Mouse (Mus musculus): Measurements from ENCODE around the gene Tle3. TPM values are rescaled to one million over a fixed set of nuclear protein-coding genes. Genes with fewer than 3 reads are reported as not detected.

Gene Tle3
- total RNA-seq, 1 experiment from 2014 or later, result 119 TPM

DNA sequence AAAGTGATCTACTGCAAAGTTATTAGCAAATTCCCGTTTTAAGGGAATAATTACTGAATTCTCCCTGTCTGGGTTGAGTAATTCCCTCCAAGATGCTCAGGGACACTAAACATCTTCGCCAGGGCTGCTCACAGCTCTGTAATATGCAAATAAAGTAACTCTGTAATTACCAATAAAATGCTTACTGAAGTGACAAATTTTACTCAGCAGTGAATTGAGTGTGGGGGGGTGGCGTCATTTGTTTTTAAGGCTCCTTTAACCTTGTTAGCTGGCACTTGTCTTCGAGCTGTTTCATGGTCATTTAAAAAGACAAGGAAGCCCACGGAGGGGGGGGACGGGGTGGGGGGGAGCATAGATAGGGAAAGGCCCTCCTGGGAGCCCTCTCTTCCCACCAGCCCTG lies 23.6 kb upstream of the Tle3 start:
- ATAC-seq (replicated peaks; ENCODE audit: insufficient number of reproducible peaks, low FRiP score, low TSS enrichment, poor library complexity, severe bottlenecking), result no peak

DNA sequence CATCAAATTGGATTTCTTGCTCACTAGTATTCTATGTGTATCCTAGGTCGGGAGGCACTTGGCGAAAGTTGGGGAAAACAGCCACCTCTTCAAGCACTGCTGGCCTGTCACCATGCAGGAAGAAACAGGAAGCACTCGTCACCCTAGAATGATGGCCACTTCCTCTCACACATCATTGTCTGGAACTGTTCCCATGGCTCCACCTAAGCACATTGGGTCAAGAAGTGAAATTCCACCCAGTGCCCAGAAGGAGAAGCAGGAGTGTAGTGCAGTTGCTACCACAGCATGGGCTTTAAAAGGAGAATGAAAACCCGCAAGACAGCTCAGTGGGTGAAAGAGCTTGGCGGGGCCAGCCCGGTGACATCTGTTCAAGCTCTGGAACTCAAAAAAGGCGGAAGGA lies 22.5 kb upstream of the Tle3 start:
- peak; percentile 94 for ATAC-seq (replicated peaks; ENCODE audit: insufficient number of reproducible peaks, low FRiP score, low TSS enrichment, poor library complexity, severe bottlenecking)

DNA sequence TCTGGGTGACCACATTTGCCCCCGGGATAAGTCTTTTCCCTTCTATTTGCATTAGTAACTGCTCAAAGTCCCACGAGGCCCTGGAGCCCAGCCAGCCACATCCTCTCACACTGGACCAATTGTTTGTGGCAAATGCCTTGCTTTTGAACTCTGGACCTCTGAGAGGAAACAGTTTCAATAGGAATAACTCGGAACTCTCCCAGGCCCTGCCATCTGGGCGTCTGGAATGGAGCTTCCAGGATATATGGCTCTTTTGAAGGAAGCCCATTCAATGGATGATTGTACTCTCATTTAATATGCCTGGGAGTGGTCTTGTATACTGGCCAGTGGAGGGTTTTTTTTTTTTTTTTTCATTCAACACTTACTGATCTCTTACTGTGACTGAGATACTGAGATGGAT lies 21.0 kb upstream of the Tle3 start:
- ATAC-seq (replicated peaks; ENCODE audit: insufficient number of reproducible peaks, low FRiP score, low TSS enrichment, poor library complexity, severe bottlenecking), result no peak

DNA sequence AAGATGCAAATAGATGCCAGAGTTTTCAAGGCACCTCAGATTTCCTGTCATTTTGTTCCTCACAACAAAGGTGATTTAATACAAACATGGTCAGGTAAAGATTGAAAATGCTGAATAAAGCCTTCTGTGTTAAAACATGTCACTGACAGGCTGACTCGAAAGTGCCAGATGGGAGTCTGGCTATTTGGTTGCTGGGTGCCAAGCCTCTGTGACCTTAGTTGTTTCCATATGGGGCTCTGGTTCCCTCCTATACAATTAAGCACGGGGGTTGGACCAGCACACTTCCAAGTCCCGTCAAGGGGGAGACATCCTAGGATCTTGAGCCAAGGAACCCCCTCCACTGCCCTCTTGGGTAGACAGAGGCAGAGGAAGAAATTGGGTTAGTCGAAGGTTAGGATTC lies 13.2 kb upstream of the Tle3 start:
- ATAC-seq (replicated peaks; ENCODE audit: insufficient number of reproducible peaks, low FRiP score, low TSS enrichment, poor library complexity, severe bottlenecking), result no peak

DNA sequence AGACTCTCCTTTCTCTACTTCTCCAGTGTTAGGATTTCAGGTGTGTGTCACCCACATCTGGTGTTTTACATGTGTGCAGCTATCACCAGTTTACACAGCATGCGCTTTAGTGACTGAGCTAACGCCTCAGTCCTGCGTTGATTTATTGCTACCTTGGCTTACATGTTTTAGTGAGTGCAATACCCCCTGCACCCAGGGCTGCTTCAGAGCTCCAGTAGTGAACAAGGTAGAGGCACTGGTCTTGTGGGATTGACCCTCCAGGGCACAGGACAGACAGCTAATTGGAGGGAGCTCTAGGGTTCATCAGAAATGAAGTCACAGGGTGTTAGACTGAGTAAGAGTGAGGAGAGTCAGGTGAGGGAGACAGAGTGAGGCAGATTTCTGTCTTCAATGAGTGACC lies 12.4 kb upstream of the Tle3 start:
- no peak for ATAC-seq (replicated peaks; ENCODE audit: insufficient number of reproducible peaks, low FRiP score, low TSS enrichment, poor library complexity, severe bottlenecking)

DNA sequence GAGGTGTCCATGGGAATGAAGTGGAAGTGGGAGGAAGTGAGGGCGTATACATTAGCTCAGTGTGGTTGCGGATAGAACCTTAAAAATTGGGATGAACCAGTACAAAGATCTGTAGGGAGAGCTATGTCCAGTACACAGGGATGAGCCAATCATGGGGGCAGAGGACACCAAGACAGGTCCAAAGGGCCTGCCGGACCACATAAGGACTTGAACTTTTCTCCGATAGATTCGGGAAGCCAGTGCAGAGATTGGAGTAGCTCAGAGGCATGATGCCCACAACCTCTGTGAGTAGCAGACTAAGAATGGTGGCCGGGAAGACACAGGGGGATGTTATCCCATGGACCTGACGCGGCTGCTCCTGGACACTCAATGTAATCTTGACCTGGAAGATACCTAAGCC lies 12.0 kb upstream of the Tle3 start:
- no peak for ATAC-seq (replicated peaks; ENCODE audit: insufficient number of reproducible peaks, low FRiP score, low TSS enrichment, poor library complexity, severe bottlenecking)

DNA sequence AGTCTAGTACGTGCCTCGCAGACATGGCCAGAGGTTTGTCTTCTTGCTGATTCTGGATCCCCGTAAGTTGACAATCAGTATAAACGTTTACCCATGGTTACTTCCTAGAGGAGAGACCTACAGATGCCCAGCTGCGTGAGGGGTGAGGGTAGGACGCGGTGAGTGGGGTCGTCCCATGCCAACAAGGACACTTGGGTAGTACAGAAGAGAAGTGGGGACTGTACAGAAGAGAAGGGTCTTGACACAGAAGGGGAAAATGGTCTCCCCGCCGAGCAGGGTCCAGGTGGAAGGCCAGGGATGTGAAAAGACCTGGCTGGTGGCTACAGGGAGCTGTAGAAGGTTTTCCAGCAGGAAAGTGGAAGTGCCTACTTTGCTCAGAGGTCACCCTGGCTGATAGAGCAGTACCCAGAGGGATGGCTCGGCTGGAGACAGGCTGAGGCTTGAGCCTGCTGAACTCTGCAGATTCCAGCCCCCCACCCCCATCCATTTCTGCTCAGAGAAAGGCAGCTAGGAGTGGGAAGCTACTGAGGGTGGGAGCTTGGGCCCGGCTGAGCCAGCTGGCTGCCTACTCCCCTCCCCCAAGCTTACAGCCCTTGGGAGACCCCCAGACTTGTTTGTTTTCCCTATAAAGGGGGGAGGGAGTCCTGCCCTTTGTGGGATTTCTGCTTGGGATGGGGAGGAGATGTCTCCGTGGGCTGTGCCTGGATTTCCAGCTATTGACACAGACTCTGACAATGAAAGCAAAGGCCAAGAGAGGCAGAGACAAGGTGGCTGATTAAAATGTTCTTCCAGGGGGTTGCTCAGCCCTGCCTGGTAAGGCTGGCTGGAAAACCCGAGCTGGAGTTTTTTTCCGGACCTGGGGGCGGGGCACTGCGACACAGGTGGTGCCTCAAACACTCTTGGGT lies 11.2 kb upstream of the Tle3 start:
- ATAC-seq (replicated peaks; ENCODE audit: insufficient number of reproducible peaks, low FRiP score, low TSS enrichment, poor library complexity, severe bottlenecking), result no peak

DNA sequence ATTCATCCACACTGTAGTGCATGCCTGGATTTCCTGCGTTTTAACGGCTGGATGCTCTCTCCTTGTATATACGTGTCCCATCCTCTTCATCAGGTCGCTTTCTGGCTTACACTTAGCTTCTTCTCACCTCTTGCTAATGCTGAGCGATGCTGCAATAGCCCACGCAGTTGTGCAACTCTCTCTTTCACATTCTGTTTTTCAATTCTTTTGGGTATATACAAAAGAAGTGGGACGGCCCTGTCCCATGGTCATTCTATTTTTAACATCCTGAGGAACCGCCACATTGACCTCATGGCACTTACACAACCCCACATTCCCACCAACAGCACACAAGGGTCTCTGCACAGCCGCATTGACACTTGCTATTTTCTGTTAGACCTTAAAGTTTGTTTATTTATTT lies 9.0 kb upstream of the Tle3 start:
- peak; percentile 58 for ATAC-seq (replicated peaks; ENCODE audit: insufficient number of reproducible peaks, low FRiP score, low TSS enrichment, poor library complexity, severe bottlenecking)

DNA sequence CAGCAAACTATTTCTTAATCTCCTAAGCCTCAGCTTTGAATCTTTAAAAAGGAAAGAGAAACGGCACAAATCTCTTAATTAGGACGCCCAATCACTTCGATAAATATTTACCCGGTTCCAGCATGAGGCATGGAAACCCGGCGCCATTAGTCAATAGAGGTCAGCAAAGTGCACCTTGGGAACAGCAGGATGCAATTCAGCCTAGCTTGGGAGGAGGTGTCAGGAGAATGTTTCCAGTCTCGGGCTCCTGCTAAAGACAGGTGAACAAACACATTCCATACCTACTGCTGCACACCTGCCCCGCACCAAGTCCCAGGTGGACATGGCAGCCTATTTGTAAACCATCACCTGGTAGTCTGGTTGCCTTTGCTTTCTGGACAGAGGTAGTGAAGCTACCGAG lies 6.1 kb upstream of the Tle3 start:
- no peak for ATAC-seq (replicated peaks; ENCODE audit: insufficient number of reproducible peaks, low FRiP score, low TSS enrichment, poor library complexity, severe bottlenecking)

DNA sequence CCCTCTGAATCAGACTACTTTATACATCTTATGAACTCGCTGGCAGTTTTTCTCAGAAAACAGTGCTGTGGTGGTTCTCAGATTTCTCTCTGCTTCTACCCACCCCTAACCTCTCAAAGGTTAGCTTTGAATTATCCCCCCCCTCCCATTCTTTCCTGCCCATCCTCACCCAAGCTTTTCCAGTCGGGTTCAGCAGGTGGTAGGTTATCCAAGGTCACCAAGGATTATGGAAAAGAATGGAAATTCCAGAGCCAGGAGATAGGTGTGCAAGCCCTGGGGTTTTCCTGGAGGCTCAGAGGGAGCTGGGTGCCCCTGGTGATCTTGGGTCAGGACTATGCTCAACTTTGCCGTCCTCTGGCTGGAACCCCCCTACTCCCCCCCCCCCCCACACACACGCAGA lies 5.0 kb upstream of the Tle3 start:
- no peak for ATAC-seq (replicated peaks; ENCODE audit: insufficient number of reproducible peaks, low FRiP score, low TSS enrichment, poor library complexity, severe bottlenecking)

DNA sequence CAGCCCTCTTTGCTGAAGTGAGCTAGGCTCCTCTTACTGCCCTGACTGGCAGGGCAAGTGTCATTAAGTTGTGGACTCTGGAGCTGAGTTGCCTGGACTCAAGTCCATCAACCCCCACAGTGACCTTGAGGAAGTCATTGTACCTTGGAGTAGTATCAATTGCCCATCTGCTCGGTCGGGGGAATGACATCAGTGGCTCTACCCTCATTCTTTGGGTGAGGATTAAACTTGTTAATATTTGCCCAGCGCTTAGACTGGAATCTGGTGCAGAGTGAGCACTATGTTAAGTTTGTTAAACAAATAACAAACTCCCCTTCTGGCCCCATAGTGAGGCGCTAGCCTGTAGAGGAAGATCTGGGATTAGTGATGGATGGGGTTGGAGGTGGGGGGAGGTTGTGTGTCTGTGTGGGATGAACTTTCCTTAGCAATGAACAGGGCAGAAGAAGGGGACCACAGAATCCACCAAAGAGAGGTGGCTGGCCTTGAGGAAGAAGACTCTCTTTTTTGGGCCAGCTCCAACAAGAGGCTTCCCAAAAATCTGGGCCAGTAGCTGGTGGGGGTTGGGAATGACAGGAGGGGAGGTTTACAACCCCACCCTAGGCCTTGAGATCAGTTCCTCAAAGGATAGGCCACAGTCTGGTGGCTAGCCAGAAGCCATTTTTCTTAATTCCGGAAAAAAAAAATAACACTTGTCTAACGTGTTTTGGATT lies 4.2 kb upstream of the Tle3 start:
- no peak for ATAC-seq (replicated peaks; ENCODE audit: insufficient number of reproducible peaks, low FRiP score, low TSS enrichment, poor library complexity, severe bottlenecking)

DNA sequence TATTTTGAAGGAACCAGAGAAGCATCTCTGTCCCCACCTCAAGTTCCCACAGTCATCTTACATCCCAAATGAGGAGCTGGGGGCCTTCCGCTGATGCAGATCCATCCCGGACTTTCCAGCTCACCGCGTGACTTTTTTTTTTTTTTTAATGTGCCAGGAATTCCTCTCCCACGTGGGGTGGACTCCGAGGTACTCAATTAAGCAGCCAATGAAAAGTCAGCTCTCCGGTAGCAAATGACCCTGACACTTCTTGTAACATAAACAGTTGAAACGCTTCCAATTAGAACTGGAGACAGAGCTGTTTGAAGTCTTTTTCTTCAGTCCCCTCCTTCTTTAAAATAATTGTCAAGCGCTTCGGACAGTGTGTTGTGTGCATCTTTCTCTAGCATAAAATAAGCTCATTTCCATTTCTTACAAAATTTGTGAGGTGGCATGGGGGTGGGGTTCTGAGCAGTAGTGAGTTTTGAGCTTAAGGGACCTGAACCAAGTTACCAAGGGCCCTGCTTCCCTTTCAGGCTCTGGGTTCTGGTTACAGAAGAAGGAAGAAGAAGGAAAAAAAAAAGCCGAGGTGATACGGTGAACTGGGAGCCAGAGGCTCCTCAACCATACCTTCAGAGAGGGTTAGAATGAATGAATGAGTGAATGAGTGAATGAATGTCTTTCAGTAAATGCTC lies 3.5 kb upstream of the Tle3 start:
- no peak for ATAC-seq (replicated peaks; ENCODE audit: insufficient number of reproducible peaks, low FRiP score, low TSS enrichment, poor library complexity, severe bottlenecking)

DNA sequence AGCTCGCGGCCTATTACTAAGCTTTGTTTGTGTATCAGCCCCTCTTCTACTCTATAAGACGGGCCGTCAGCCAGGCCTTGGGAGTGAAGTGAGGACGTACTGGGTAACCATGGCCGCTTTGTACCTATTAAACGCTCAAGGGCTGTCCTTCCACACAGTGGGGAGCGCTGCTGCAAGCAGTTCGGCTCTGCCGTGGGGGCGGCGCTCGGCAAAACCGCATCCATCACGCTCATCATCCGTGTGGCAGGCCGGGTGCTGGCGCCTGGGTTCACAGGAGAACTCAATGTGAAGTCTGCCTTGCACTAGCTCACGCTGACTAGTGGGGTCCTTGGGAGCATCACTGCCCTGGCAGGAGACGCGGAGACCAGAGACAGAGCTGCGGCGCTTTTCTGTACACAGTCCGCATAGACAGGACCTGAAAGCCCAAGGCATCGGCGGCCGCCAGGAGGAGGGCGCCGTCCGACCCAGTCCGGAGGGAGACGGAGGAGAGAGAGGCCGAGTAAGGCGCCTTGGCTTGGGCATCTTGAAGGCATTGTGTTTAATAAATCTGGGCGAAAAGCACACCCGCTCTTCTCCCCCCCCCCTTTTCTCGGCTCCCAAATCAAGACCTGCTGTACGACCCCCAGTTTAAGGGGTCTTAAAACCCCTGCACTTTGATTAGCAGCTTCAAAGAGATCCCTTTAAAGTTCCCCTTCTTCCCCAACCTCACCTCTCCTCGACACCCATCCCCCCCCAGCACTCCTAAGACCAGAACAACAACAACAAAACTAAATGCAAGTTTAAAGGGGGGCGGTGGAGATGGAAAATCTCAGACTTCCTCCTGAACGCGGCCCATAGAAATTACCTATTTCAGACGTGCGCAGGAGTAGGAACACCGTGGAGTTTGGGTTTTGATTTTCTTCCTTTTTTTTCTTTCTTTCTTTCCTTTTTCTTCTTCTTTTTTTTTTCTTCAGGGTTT lies 2.6 kb upstream of the Tle3 start:
- ATAC-seq (replicated peaks; ENCODE audit: insufficient number of reproducible peaks, low FRiP score, low TSS enrichment, poor library complexity, severe bottlenecking), result no peak

DNA sequence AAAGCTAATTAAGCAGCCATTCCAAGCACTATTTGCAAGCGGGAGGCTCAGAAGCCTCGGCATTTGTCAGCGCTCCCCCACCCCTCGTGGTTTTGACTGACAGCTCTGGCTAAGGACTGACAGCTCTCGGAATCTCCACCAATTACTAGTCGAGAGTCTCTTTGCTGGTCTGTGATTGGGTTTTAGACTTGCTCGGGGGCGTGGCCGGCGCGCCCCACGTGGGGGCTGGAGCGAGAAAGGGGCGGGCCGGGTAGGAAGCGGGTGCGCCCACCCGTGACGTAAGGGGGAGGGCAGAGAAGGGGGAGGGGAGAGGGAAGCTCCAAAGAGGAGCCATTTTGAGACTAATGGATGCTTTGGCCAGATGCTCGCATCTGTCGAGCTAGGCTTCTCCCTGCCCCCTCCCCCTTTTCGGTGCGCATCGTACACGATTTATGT lies 1.7 kb upstream of the Tle3 start:
- ATAC-seq (replicated peaks; ENCODE audit: insufficient number of reproducible peaks, low FRiP score, low TSS enrichment, poor library complexity, severe bottlenecking), result peak; percentile 58

DNA sequence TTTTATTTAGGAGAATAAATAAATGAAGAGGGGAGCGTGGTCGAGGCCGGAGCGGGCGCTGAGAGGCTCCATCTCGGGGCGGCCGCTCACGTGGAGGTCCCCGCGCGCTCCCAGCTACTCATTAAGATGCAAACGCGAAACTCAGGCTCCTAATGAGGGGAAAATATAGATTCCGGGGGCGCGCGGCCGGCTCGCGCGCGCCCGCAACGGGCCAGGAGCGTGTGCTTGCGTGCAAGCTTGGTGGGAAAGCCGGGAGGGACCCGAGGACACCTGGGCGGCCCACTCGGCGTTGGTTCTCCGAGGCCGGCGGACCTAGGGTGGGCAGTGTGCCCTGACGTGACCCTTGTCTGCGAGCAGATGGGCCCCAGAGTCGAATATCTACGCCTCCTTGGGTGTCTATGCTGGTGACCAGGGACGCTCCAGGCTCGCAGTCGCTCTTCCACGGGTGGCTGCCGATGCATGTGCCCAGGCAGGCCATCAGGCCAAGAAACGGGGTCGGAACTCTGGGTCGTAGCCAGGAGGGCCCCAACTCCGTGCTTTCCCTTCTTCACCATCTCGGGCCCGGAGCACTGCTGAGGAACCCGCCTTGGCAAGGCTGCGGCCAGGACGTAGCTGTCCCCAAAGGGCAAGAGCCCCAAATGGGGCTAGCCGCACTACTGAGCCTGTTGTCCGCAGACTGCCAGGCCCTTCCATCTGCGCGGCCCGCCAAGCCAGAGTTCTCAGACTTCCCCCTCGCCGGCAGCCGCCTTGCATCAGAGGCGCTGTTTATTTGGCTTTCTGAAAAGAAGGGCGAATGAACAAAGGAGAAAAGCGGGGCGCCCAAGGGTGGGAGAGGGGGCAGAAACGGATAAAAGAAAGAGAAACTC lies 1.0 kb upstream of the Tle3 start:
- ATAC-seq (replicated peaks; ENCODE audit: insufficient number of reproducible peaks, low FRiP score, low TSS enrichment, poor library complexity, severe bottlenecking), result peak; percentile 12; the same call in 1 of the 2 replicates

DNA sequence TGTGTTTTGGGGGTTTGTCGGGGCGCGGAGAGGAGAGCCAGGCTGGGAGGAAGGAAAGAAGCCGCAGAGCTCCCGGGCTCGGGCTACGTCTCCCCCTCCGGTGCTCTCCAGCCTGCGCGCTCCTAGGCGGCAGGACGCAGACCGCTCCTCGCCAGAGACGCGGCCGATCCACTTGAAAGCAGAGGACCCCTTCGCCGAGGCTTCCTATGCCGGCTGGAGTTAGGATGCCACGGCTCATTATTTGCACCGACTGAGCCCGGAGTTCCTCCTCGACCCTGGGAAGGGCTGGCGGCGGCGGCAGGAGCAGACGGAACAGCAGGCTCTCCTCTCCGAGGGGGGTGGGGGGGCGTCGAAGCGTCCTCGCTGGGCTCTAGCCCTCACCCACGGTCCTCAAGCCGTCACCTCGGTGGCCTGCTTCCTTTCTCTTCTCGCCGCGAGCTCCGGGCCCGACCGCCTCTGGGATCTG lies 377 bp downstream of the Tle3 start:
- ATAC-seq (replicated peaks; ENCODE audit: insufficient number of reproducible peaks, low FRiP score, low TSS enrichment, poor library complexity, severe bottlenecking), result no peak; the same call in 1 of the 2 replicates

DNA sequence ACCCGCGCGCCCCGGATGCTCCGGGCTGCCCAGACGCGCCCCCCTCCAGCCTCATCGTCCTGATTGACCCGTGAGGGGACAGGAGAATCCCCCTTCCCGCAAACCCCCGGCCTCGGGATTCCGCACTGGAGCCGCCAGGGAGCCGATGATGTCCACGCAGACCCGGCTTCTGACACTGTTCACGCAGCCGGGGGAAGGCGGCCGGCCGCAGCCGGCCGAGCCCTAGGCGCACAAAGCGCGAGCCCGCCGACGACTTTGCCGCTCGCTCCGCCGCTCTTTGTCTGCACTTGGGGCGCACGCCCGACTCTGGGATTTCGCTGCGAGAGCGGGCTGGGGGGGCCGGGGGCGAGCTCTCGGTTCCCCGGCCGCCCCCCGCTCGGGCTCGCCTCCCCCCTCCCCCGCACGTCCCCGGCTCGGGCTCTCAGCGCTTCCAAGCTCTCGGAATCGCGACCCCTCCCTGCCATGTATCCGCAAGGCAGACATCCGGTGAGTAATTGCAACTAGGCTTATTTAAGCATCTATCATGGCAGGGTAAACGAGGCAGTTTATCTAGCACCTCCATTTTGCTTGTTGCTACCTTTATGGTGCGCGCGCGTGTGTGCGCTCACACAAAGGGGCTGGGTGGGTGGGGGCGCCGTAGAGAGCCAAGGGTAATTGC lies 939 bp downstream of the Tle3 start:
- no peak for ATAC-seq (replicated peaks; ENCODE audit: insufficient number of reproducible peaks, low FRiP score, low TSS enrichment, poor library complexity, severe bottlenecking)
